Mouse (Mus musculus): ENCODE results near the gene Bst2. TPM values are rescaled to one million over a fixed set of nuclear protein-coding genes. Genes with fewer than 3 reads are reported as not detected.

Bst2 gene
- 57.0 and 62.1 TPM in 2 replicates for polyA plus RNA-seq (2015; fragmentation: Nextera tagmentation; extraction: Ambion mirVana)

DNA sequence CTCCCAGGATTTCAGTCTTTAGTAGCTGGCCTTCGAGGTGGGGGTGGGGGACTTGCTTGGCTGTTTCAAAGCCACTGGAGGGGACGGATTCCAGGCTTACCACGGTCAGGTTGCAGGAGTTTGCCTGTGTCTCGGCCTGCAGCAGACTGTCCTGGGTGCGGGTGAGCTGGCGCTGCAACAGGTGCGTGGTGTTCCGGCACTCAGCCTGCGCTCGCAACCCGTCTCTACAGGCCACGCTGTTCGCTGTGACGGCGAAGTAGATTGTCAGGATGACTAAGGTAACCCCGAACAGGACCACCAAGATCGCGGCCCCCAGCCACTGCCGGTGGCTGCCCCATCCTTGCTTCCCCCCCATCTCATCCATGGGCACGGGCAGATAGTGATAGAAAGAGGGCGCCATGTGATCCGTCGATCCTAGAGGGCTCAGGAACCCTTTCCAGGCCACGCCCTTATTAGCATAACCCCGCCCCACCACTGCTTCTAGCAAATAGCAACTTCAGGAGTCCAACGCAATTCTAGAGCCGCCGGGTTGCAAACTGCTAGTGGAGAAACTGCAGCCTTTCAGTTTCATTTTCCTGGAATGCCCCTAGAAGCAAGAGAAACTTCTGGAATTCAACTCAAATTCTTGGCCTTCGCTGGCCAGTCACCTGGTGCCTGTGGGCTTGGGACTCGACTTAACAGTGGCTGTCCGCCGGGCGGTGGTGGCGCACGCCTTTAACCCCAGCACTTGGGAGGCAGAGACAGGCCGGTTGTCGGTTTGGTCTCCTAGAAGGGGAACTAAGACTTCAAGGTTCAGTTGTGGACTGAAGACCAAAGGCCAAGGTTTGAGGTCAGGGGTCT is at the start of gene Bst2:
Bst2 (minus strand) TSS at position 429 of the 840 bp plus-strand sequence.
- peak within 1 kb of the TSS; percentile 66 for H3K4me3 ChIP-seq (ENCODE audit: low read depth, low read length)
- peaks cover 30% of the 10 kb centered on the region for H3K4me1 ChIP-seq (ENCODE audit: insufficient read depth)
- H3K27me3 ChIP-seq (ENCODE audit: insufficient read depth, low read length): no peaks in the 10 kb centered on the region
- peak within 1 kb of the TSS; percentile 91 for H3K27ac ChIP-seq (ENCODE audit: low read depth)
- H3K9me3 ChIP-seq (ENCODE audit: low read length): no peaks in the 10 kb centered on the region
- peak; percentile 27; the same call in 1 of the 2 replicates for TF ChIP-seq EP300 (IDR thresholded peaks at IDR 0.05; ENCODE audit: low read depth)
- TF ChIP-seq CTCF (IDR thresholded peaks at IDR 0.05; ENCODE audit: low read depth): peak; percentile 42
- DNase-seq: peak; percentile 95
- under 1% methylated on average over 37 of the region's 37 CpGs for WGBS (ENCODE audit: insufficient replicate concordance)
- ATAC-seq: peak; percentile 94
- no peaks in the 10 kb centered on the region for H3K36me3 ChIP-seq (replicated peaks; ENCODE audit: insufficient read depth, low read length)
- H3K9ac ChIP-seq (replicated peaks): peak within 1 kb of the TSS; percentile 83
- H3K4me2 ChIP-seq (ENCODE audit: low read depth, low read length): peak within 1 kb of the TSS; percentile 80

DNA sequence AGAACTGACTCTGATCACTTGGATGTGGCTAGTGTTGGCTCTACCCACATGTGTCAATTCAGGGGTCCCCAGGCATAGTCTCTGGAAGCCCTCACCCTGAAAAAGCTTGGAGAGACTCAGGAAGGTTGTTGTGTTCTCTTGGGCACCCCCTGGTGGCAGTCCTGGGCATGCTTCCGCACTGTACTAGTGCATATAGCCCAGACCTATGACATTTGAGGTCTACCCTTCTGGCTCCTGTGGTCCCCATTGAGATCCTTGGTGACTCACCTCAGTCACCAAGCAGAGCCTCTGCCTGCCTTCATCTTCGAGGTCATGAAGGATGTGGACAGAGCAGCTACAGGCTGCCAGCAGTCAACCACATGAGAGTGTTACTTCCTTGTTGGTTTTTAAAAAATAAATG is 49.6 kb upstream of the Bst2 start:
- DNase-seq (peak; percentile 72), ATAC-seq (no peak)
- Histone ChIP-seq H3K27ac (ENCODE audit: low read depth) (no peak overlapping the region), H3K9ac (replicated peaks) (no peak overlapping the region), H3K27me3 (ENCODE audit: insufficient read depth, low read length) (no peaks in the 10 kb centered on the region), H3K4me3 (ENCODE audit: low read depth, low read length) (no peak overlapping the region), H3K4me2 (ENCODE audit: low read depth, low read length) (no peak overlapping the region), H3K9me3 (ENCODE audit: low read length) (no peaks in the 10 kb centered on the region), H3K4me1 (ENCODE audit: insufficient read depth) (peaks cover 13% of the 10 kb centered on the region), H3K36me3 (replicated peaks; ENCODE audit: insufficient read depth, low read length) (0 out of 2 replicates have a peak, but pooled peaks cover 2% of the 10 kb centered on the region)
- peak; percentile 80 for TF ChIP-seq CTCF (IDR thresholded peaks at IDR 0.05; ENCODE audit: low read depth)
- no peak for TF ChIP-seq EP300 (IDR thresholded peaks at IDR 0.05; ENCODE audit: low read depth)
- WGBS (ENCODE audit: insufficient replicate concordance): 52% methylated on average over 2 of the region's 2 CpGs

DNA sequence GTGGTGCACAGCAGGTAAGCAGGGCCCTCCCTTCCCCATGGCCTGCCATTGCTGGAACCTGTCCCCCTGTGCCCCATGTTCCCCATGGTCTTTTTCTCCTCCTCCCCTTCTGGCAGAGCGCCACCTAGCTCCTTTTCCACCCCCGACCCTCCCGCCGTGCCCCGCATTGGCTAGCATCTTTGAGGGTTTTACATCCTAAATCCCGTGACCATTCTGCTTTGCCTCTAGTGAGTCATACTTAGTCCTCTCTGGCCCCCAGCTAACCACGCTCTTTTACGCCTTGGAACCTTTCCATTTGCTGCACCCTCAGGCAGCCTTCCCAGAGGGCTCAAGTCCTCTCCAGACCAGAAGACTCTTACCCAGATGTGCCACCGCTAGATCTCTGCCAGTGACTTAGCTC is 42.9 kb upstream of the Bst2 start:
- Histone ChIP-seq H3K9ac (replicated peaks) (no peak overlapping the region), H3K4me3 (ENCODE audit: low read depth, low read length) (no peak overlapping the region), H3K9me3 (ENCODE audit: low read length) (no peaks in the 10 kb centered on the region), H3K4me2 (ENCODE audit: low read depth, low read length) (no peak overlapping the region), H3K36me3 (replicated peaks; ENCODE audit: insufficient read depth, low read length) (0 out of 2 replicates have a peak, but pooled peaks cover 2% of the 10 kb centered on the region), H3K27ac (ENCODE audit: low read depth) (no peak overlapping the region), H3K4me1 (ENCODE audit: insufficient read depth) (no peaks in the 10 kb centered on the region), H3K27me3 (ENCODE audit: insufficient read depth, low read length) (no peaks in the 10 kb centered on the region)
- 66% methylated on average over 8 of the region's 9 CpGs for WGBS (ENCODE audit: insufficient replicate concordance)
- DNase-seq (no peak), ATAC-seq (no peak)
- no peak for TF ChIP-seq EP300 (IDR thresholded peaks at IDR 0.05; ENCODE audit: low read depth)
- no peak for TF ChIP-seq CTCF (IDR thresholded peaks at IDR 0.05; ENCODE audit: low read depth)

DNA sequence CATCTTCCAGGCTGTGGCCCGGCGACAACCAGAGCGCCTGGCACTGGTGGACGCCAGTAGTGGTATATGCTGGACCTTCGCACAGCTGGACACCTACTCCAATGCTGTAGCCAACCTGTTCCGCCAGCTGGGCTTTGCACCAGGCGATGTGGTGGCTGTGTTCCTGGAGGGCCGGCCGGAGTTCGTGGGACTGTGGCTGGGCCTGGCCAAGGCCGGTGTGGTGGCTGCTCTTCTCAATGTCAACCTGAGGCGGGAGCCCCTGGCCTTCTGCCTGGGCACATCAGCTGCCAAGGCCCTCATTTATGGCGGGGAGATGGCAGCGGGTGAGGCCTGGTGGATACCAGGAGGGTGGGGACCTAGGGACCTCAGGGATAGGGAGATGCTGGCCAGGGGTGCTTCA is 42.2 kb upstream of the Bst2 start:
- no peak for ATAC-seq
- H3K27me3 ChIP-seq (ENCODE audit: insufficient read depth, low read length): no peaks in the 10 kb centered on the region
- no peak overlapping the region for H3K4me3 ChIP-seq (ENCODE audit: low read depth, low read length)
- WGBS (ENCODE audit: insufficient replicate concordance): 81% methylated on average over 13 of the region's 14 CpGs
- H3K4me2 ChIP-seq (ENCODE audit: low read depth, low read length): no peak overlapping the region
- H3K36me3 ChIP-seq (replicated peaks; ENCODE audit: insufficient read depth, low read length): 0 out of 2 replicates have a peak, but pooled peaks cover 2% of the 10 kb centered on the region
- no peak for TF ChIP-seq CTCF (IDR thresholded peaks at IDR 0.05; ENCODE audit: low read depth)
- TF ChIP-seq EP300 (IDR thresholded peaks at IDR 0.05; ENCODE audit: low read depth): no peak
- no peak overlapping the region for H3K27ac ChIP-seq (ENCODE audit: low read depth)
- no peaks in the 10 kb centered on the region for H3K4me1 ChIP-seq (ENCODE audit: insufficient read depth)
- no peak overlapping the region for H3K9ac ChIP-seq (replicated peaks)
- no peak for DNase-seq
- H3K9me3 ChIP-seq (ENCODE audit: low read length): no peaks in the 10 kb centered on the region

DNA sequence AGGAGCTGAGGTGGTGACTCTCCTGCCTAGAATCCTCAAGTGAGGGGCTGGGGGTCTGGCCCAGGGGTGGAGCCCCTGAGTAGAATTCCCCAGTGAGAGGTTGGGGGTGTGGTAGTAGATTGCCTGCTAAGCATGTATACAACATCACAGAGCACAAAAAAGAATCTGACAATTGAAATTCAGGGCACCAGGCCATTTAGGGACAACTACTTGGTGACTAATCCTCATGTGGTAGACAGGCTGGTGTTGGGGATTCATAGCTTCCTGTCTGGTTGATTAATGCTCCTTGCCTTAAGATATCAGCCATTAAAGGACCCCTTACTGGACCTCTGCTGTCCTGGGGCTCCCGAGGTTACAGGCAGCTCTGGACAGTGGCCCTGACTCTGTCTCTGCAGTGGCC is 41.8 kb upstream of the Bst2 start:
- H3K4me3 ChIP-seq (ENCODE audit: low read depth, low read length): no peak overlapping the region
- no peak overlapping the region for H3K27ac ChIP-seq (ENCODE audit: low read depth)
- no peaks in the 10 kb centered on the region for H3K9me3 ChIP-seq (ENCODE audit: low read length)
- no peak for ATAC-seq
- no peaks in the 10 kb centered on the region for H3K4me1 ChIP-seq (ENCODE audit: insufficient read depth)
- no peak for TF ChIP-seq CTCF (IDR thresholded peaks at IDR 0.05; ENCODE audit: low read depth)
- TF ChIP-seq EP300 (IDR thresholded peaks at IDR 0.05; ENCODE audit: low read depth): no peak
- H3K27me3 ChIP-seq (ENCODE audit: insufficient read depth, low read length): no peaks in the 10 kb centered on the region
- H3K4me2 ChIP-seq (ENCODE audit: low read depth, low read length): no peak overlapping the region
- WGBS (ENCODE audit: insufficient replicate concordance): 36% methylated on average over 1 of the region's 1 CpGs
- no peak overlapping the region for H3K9ac ChIP-seq (replicated peaks)
- no peak for DNase-seq
- H3K36me3 ChIP-seq (replicated peaks; ENCODE audit: insufficient read depth, low read length): 0 out of 2 replicates have a peak, but pooled peaks cover 2% of the 10 kb centered on the region

DNA sequence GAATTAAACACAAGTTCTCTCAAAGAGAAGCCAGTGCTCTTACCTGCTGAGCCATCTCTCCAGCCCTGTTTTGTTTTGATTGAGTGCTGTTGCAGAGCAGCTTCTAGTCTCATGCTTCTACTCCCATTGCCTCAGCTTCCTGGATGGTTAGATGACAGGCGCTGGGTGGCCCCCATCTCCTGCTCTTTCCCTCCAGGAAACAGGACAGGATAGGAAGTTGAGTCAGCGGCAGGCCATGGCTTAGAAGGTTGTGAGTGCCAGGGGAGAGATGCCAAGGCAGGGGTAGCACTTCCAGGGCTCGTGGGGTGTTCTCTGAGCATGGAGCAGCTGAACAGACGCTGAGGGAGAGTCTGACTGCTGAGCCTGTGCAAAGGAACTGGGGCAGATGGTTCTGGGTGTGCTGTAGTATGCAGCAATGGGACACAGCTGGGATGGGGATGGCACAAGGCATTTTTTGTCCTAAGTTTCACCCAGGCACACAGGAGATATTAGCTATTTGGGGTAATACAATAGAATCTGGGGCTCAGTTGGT is 40.7 kb upstream of the Bst2 start:
- DNase-seq (no peak), ATAC-seq (no peak)
- TF ChIP-seq EP300 (IDR thresholded peaks at IDR 0.05; ENCODE audit: low read depth) (no peak), CTCF (IDR thresholded peaks at IDR 0.05; ENCODE audit: low read depth) (no peak)
- H3K9me3 ChIP-seq (ENCODE audit: low read length): no peaks in the 10 kb centered on the region
- WGBS (ENCODE audit: insufficient replicate concordance): 40% methylated on average over 4 of the region's 4 CpGs
- H3K36me3 ChIP-seq (replicated peaks; ENCODE audit: insufficient read depth, low read length): 0 out of 2 replicates have a peak, but pooled peaks cover 2% of the 10 kb centered on the region
- no peaks in the 10 kb centered on the region for H3K4me1 ChIP-seq (ENCODE audit: insufficient read depth)
- no peak overlapping the region for H3K4me3 ChIP-seq (ENCODE audit: low read depth, low read length)
- no peaks in the 10 kb centered on the region for H3K27me3 ChIP-seq (ENCODE audit: insufficient read depth, low read length)
- no peak overlapping the region for H3K4me2 ChIP-seq (ENCODE audit: low read depth, low read length)
- H3K27ac ChIP-seq (ENCODE audit: low read depth): no peak overlapping the region
- no peak overlapping the region for H3K9ac ChIP-seq (replicated peaks)
